Mouse (Mus musculus): ENCODE results near the gene Retreg3.
"Not testable (repeated sequence)": the region's sequence is repeated elsewhere in the genome, so short reads cannot be mapped to it uniquely, and the experiment has no call there.

Retreg3 gene

DNA sequence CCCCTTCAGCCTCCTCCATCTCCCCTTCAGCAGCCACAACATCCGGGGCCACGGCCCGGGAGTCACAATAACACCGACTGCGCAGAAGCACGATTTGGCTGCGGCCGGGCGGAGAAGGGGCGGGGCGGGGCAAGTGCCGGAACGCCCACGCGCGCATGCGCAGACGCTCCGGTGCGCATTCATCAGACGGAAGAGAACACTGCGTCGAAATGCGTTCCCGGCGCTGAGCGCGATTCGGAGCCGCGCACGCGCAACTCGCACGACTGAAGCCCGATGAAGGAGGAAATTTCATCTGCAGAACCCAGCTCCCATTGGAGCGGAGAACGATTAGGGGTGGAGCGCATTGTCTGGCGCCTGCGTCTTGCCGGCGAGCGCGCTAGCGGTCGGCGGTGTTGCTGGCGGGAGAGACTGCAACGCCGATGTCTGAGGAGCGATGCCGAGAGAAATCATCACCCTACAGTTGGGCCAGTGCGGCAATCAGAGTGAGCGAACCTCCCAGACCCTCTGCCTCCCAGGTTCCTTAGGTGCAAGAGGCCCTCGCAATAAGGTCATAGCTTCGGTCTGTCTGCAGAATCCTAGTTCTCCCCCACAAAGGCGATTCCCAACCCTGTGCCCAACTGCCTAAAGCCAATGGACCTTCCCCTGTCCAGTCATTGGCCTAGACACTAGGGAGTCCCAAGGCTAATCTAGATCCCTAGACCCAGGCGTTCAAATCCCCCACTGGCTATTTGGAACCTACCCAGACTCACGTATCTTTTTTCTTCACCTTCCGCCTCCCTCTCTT is at the start of gene Retreg3, which contains the start of gene Tubg1:
TSS of gene Retreg3 (minus strand) at position 133 of the 784 bp plus-strand sequence.
TSS of gene Tubg1 (plus strand) at position 178 of the 784 bp plus-strand sequence.
- DNase-seq (ENCODE audit: extremely low spot score, low read depth, low spot score) = peak; percentile 99

DNA sequence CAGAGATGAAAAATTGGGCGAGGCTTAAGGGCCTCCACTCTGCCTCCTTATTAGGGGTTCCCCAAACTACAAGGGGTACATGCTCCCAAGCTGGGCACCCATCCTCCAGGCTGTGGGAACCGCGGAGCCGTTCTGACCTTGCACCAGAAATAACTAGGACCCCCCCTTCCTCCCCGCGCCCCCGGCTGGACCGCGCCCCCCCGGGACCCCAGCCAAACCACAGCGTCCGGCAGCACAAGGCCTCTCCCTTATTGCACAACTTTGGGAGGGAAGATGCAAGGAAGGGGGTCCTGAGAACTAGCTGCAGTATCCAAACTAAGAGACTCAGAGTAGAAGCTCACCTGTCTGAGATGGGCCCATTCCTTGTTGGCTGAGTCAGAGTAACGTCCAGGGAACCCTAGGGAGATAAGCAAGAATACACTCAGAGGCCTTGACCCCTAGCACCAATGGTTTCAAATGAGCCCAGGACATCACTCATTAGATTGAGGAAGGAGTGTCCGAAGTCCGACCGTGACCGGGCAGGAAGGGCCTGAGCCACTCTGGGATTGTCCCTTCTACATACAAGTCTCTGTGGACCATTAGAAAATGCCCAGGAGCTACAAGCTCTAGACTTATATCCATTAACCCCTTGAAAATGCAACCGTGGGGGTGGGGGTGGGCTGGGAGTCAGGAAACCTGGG is 48.7 kb upstream of the Retreg3 start:
- no peak for DNase-seq (ENCODE audit: extremely low spot score, low read depth, low spot score)

DNA sequence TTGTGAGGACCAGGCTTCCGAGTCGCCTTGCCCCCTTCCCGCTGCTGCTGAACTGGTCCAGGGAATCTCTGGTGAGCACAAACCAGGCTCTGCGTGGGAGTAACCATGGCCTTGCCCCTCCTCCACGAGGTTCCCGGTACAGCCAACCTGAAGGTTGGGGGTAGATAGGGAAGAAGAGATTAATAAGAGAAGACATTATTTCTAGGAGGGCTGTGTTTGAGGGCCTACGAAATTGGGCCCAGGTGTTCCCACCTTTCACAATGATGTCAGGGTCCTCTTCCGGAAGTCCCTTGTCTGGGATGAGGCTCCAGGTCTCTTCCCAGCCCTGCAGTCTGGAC is 48.2 kb upstream of the Retreg3 start:
- no peak for DNase-seq (ENCODE audit: extremely low spot score, low read depth, low spot score)

DNA sequence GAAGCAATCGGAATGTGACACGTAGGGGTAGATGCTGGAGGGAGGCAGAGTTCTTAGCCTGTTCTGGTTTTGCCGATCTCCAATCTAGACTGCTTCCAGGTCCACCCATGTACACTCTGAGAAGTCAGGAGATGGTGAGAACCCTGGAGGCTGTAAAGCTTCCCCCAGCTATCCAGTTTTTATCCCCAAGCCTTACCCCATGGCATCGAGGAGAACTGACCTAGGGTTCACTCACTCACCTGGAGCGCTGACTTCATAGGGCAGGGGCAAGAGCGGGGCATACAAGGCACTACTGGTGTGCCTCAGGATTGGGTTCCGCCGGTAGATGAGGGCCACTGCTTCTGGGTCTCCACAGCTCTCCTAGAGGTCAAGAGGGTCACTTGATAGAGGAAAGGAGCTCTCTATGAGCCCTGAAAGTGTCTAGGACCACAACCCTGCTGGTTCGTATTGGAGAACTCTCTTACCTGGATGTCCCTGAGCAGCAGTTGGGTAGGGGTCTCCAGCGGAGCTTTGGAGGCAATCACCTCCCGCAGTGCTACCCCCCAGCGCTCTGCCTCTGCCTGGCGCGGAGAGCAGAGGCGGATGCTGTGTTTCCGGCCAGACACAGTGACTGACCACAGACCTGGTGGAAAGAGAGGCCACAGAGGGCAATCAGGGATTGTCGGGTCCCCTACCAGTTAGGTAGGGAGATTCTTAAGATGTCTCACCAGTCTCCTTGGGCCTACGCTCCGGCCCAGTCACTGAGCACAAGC is 47.7 kb upstream of the Retreg3 start:
- no peak for DNase-seq (ENCODE audit: extremely low spot score, low read depth, low spot score)

DNA sequence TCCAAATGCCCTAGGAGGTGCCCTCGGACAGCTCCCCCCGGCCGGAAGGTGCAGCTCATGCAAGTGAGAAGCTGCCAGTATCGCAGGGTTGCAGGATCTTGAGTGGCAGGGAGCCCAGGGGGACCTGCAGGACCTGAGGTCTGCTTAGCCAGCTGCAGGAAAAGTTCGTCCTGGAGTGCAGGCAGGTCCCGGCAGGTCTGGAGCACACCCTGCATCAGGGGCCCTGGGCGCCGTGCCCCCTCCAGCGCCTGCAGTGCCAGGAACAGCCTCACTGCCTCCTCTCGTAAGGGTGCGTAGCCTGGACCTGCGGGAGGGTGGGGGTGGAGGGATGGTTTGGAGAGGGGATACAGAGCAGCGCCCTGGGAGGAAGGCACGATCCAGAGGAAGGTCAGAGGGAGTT is 46.7 kb upstream of the Retreg3 start:
- DNase-seq (ENCODE audit: extremely low spot score, low read depth, low spot score) = no peak

DNA sequence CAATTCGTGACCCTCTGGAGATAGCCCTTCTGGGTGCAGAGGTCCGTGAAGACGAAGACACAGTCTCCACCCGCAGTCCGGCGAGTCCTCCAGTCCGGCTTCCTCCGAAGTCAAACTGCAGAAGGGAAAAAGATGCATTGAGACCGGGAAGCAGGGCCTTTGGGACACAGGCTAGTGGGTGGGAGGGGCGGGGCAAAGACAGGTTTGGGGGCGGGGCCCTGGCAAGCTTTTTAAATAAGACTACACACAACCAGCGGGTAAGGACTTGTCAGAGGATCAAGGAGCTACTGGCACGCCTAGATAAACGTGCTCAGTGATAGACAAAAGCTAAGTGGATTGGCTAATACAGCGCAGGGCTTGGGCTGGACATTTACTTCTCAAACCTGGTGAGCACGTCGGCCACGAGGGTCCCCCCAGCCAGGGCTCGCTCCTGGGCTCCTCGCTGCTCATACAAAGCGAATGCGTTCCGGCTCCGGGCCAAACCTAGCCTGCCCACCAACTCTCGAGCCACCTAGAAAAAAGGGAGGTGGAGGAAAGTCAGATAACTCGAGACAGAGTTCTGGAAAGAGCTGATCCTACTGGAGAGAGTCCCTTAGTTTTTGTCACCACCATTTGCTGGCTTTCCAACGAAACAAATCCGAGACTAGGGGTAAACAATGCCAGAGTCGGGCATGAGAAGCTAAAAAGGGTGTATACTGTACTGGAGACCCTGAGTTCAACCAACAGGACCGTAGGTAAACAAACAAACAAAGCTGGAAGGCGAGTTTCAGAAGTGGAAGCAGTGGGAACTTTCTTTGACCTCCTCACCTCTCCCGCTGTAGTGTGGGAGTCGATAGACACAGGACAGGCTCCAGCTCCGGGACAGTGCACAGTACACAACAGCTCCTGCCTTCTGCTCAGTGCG is 45.2 kb upstream of the Retreg3 start:
- DNase-seq (ENCODE audit: extremely low spot score, low read depth, low spot score) = no peak

DNA sequence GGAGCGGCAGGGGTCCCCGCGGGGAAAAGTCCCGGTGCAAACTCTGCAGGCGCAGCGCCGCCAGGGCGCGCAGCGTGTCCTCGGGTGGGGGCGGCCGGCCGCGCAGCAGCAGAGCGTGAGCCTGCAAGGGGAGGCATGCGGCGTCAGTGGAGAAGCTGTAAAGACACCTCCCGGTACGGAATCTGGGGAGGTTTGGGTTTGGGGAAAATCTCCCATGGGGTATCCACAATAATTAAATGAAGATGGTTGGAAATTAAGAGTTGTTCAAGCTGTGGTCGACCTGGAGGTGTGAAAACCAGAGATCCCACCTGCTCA is 44.6 kb upstream of the Retreg3 start:
- no peak for DNase-seq (ENCODE audit: extremely low spot score, low read depth, low spot score)

DNA sequence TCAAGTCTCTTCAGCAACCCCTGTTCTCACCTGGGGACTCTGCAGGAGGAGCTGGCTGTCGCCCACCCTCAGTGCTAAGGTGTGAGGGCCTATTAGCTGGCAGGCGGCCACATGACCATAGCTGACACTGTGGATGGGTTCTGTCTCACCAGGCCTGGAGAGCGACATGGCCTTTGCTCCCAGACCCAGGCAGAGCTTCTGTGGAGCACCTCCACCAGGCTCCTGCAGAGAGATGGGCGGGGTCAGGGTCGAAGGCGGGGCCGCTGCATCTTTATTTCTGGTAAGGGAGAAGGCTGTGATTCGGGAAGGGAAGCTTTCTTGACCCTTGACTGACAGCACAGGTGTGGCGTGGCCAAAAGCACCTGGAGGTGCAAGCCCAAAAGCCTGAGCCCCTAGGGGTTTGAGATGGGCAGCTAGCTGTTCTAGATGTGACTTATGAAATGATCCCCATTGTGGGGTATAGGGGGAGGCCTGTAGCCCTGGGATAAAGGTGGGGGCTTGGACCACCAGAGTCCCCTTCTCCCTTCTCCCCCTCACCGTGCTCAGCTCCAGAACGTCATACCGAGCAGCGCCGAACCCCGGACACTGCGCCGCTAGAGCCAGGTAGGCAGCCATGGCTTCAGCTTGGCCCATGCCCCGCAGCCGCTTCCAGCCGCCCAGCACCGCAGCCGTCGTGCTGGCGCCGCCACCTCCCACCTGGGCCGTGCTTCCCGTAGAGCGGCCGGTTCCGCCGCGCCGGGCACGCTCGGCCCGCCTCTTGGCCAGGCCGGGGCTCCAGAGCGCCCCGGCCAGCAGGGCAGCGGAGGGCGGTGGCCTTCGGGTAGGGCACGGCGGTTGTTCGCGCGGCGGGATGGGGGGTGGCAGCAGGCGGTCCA is 44.0 kb upstream of the Retreg3 start:
- no peak for DNase-seq (ENCODE audit: extremely low spot score, low read depth, low spot score)

DNA sequence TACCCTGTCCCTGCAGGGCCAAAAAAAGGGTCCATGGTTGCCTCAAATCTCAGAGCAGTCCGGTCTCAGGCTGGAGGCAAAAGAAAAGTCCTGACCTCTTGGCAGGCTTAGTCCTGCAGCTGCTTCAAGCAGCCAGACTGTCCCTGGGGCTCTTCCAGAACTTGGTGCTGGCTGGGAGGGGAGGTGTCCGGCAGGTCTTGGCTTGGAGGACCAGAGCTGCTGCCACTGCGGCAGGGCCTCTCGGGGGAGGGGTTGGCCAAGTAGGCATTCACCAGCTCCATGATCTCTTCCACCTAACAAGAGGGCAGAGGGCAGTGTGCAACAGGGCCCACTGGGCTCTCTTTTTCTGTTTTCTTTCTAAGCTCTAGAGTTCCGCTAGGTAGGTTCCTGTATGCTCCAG is 43.1 kb upstream of the Retreg3 start:
- DNase-seq (ENCODE audit: extremely low spot score, low read depth, low spot score) = no peak

DNA sequence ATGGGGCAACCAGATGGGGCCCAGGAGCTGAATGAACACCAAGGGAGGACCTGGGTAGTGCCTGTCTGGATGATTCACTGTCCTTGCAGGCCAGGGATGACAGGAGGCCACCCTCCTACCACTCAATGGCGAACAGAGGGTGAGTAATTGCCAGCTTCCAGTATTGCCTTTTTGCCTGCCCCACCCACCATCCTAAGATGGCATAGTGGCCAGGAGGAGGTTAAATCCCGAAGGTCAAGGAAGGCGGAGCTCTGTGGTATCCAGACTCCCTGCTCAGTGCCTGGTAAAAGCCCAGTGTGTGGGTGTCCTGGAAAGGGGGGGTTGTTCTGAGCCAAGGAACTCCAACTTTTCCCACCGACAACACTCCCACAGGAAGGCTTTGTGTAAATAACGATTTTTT is 42.6 kb upstream of the Retreg3 start:
- no peak for DNase-seq (ENCODE audit: extremely low spot score, low read depth, low spot score)

DNA sequence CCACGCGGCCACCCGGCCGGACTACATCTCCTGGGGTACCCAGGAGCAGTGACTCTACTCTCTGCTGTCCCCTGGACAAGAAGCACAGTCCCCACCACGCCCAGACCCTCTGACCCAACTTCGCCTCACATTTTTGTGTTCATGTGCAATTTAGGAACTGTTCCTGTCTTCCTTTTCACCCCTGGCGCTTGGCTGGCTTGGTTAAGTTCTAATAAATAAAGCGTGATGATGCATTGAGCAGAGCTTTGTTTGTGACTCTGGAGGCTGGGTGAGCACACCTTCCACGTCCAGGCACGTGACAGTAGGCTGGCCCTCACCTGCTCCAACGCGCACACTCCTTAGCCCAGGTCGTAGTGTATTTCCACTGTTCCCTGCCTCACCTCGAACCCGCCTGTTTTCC is 41.9 kb upstream of the Retreg3 start:
- DNase-seq (ENCODE audit: extremely low spot score, low read depth, low spot score) = no peak

DNA sequence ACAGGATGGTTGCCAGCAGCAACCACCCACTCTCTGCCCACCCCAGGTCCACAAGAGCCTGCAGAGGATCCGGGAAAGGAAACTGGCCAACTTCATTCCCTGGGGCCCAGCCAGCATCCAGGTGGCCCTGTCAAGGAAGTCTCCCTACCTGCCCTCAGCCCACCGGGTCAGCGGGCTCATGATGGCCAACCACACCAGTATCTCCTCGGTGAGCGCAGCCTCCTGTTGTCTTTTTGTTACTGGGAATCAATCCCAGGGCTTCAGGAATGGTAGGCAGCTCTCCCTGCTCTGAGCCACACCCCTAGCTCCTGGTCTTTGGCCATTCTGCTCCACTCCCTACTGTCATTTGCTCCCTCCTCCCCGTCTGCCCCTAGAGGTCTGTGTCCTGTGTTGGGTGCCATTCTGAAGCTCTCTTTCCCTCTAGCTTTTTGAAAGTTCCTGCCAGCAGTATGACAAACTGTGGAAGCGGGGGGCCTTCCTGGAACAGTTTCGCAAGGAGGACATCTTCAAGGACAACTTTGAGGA is 41.4 kb upstream of the Retreg3 start:
- not testable (repeated sequence) for DNase-seq (ENCODE audit: extremely low spot score, low read depth, low spot score)

DNA sequence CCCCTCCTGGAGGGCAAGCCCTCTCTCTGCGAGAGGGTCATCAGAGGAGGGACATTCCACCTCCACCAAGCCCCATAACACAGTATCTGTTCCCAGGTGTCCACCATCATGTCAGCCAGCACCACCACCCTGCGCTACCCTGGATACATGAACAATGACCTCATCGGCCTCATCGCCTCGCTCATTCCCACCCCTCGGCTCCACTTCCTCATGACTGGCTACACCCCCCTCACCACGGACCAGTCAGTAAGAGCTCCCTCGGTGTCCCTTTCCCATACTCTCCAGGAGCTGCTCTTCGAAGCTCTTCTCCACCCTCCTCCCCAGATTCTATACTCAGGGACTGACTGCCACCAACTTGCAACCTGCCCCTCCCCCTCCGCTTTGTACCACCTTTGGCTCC is 40.5 kb upstream of the Retreg3 start:
- not testable (repeated sequence) for DNase-seq (ENCODE audit: extremely low spot score, low read depth, low spot score)

DNA sequence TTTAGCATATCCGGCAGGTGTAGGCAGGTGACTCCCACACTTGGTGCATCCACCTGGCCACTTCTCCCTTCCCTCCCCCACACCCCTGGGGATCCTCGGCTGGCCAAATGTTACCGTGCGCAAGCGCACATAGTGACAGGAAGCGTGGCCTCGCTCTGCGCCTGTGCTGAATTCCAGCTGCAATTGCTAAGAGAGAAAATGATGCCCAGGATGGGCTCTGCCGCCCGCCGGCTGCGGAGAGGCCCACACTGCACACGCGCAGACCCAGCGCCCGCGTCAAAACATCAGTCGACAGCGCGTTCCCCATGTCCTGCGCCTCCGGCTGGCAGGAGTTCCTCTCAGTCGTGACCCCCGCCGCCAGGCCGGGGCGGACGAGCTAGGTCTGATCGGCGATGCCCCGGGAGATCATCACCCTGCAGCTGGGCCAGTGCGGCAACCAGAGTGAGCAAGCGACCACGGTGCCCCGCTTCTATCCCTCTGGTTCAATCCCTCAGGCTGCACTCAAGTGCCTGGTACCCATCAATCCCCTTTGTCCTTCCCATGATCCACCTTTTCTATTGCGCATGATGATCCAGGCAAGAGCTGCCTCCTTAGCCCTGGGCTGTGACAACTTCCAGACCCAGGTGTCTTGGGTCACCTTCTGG is 36.2 kb upstream of the Retreg3 start, which contains the start of gene Tubg2:
TSS of gene Tubg2 (plus strand) at position 180 of the 644 bp plus-strand sequence.
- no peak for DNase-seq (ENCODE audit: extremely low spot score, low read depth, low spot score)

DNA sequence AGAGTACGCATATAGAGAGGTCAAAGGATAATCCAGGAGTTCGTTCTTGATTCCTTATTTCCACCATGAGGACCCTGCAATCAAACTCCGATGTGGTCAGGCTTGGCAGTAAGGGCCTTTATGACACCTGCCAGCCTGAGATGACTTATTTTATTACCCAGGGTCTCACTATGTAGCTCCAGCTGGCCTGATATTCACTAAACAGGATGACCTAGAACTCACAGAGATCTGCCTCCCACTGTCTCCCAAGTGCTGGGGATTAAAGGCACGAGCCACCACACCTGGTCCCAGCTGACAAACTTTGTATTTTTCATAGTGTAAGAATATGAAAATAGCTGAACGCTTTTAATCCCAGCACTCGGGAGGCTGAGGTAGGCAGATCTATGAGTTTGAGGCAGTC is 35.5 kb upstream of the Retreg3 start:
- no peak for DNase-seq (ENCODE audit: extremely low spot score, low read depth, low spot score)

DNA sequence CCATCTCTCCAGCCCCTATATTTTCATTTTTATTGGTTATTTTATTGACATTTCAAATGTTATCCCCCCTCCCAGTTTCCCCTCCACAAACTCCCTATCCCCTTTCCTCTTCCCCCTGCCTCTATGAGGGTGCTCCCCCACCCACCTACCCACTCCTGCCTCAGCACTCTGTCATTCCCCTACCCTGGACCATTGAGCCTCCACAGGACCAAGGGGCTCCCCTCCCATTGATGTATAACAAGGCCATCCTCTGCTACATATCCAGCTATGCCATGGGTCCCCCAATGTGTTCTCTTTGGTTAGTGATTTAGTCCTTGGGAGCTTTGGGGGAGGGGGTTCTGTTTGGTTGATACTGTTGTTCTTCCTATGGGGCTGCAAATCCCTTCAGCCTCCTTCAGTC is 35.0 kb upstream of the Retreg3 start:
- DNase-seq (ENCODE audit: extremely low spot score, low read depth, low spot score) = no peak

DNA sequence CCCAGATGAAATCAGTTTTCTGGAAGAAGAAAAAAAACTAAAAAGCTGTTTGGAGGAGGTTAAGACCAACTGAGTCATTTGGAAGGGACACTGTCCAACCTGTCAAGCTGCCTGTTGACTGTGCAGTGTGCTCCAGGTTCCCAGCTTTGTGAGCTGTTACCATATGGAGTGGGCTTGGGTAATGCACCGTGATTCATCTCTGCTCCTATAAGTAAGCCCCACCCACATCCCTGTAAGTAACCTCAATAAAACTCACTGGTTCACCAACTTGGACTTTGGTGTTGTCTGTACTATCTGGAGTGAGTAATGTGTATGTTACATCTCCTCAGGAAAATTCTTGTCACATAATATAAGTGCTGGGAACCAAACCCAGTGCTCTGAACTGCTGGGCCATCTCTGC is 33.1 kb upstream of the Retreg3 start:
- DNase-seq (ENCODE audit: extremely low spot score, low read depth, low spot score) = no peak

DNA sequence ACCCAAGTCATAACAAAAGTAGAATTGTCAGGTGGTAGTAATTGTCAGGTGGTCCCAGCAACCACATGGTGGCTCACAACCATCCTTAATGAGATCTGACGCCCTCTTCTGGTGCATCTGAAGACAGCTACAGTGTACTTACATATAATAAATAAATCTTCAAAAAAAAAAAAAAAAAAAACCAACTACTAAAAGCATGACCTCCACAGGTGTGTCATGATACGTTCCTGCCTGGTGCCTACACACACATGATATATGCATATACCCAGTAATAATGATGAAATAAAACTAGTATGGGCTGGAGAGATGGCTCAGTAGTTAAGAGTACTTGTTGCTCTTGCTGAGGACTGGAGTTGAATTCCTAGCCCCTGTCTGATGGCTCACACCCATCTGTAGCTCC is 31.4 kb upstream of the Retreg3 start:
- DNase-seq (ENCODE audit: extremely low spot score, low read depth, low spot score) = no peak

Measured in hindlimb bud, embryonic 11.5 days (tissue).